Mouse (Mus musculus): ENCODE data around the gene Edem3.

The Edem3 gene

GRCm38 (mm10) chr1:151754881-151755659 lies at the start of gene Edem3:
Gene Edem3 (plus strand): TSS chr1:151755371.
- peak; percentile 100 for DNase-seq (ENCODE audit: low read depth, low spot score)

- DNase-seq (ENCODE audit: low read depth, low spot score): peak; percentile 85
Observed at GRCm38 (mm10) chr1:151705723-151706396, 49.3 kb upstream of the Edem3 start.

- no peak for DNase-seq (ENCODE audit: low read depth, low spot score)
Observed at GRCm38 (mm10) chr1:151706397-151706752, 48.8 kb upstream of the Edem3 start.

- no peak for DNase-seq (ENCODE audit: low read depth, low spot score)
Observed at GRCm38 (mm10) chr1:151708966-151709733, 46.0 kb upstream of the Edem3 start.

DNA sequence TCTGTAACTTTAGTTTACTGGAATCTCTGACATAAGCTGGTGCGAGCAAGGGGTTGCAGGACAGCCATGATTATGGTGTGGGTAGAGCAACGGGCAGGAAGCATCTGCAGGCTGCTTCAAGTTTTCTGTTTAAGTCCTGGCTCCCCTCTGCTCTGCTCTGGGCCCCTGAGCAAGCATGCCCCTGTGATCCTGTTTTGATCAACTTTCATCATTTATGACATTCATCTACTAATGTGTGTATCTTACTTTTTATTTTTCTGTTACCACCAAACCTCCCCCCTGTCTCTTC lies 45.5 kb upstream of the Edem3 start:
- no peak for DNase-seq (ENCODE audit: low read depth, low spot score)

DNA sequence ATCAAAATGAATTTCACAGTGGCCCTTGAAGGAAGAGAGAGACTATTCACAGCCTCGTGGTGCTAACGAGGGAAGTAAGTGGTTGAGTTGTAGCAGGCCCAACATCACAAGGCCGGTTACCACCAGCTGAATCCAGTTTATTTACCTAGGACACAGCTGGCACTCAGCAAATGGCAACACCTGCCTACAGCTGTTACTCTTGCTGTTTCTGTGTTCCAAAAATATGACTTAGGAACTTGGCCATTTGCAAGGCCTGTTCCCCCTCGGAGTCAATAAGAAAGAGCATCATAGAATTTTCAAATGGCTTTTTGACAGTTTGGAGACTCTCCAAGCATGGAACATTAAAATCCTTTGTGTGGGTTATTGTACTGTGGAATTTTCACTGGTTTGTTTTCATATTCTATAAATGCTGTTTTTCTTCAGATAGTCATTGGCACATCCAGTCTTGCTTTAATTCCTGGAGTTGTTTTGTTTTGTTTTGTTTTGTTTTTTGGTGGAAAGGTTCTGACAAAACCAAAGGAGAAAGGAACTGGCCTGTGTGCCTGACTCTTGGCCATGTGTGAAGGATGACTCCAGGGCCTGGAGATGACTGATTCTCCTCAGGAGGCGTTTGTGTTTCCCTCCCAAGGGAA lies 44.6 kb upstream of the Edem3 start:
- DNase-seq (ENCODE audit: low read depth, low spot score): no peak

- DNase-seq (ENCODE audit: low read depth, low spot score): no peak
Observed at GRCm38 (mm10) chr1:151711062-151711461, 44.1 kb upstream of the Edem3 start.

DNA sequence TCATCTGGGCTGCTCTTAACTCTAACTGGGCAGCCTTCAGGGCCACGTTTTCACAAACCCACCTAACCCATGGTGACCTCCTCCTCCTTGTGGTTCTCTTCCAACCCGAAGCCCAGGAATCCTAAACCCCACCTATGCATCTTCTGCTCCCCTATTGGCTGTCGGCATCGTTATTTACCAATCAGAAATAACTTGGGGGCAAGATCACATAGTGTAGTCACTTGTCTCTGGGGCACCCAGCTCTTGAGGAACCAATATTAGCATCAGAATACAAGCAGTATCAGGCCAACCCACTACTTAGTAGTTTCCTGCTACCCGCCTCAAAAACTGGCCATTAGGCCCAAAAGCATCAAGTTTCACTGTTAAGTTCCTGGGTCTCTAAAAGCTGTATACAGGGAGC lies 42.5 kb upstream of the Edem3 start:
- peak; percentile 95 for DNase-seq (ENCODE audit: low read depth, low spot score)

- DNase-seq (ENCODE audit: low read depth, low spot score): no peak
Observed at GRCm38 (mm10) chr1:151713622-151714021, 41.5 kb upstream of the Edem3 start.

DNA sequence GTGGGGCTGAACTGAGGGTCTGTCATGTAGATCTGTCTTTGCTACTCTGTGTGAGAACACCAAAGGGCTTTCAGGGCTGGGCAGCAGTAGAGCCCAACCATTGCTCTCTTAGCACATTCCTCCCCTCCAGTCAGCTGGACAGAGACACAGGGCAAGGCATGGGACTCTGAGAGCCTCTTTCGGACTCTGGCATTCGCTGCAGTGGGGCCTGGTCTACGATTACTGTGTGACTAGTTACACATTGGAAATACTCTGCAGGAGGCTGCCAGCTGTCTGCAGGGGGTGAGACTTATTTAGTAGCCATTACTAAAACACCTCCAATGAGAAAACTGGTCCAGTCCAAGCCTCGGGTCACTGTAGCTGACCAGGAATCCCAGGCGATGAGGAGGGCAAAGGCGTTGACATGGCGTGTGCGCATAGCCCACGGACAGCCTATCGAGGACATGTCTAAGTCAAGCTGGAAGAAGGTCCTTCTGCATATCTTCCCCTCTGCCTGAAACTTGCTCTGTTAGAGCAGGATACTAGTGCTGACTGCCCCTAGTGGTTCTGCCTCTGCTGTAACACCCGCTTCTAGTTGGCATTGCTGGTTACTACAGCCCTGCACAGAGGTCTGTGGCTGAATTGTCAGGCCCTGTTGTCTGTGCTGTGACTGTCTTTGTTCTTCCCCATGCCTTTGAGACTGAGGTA lies 39.0 kb upstream of the Edem3 start:
- DNase-seq (ENCODE audit: low read depth, low spot score): peak; percentile 68

- no peak for DNase-seq (ENCODE audit: low read depth, low spot score)
Observed at GRCm38 (mm10) chr1:151717624-151718023, 37.5 kb upstream of the Edem3 start.

GRCm38 (mm10) chr1:151718575-151718974 lies 36.6 kb upstream of the Edem3 start:
- no peak for DNase-seq (ENCODE audit: low read depth, low spot score)

DNA sequence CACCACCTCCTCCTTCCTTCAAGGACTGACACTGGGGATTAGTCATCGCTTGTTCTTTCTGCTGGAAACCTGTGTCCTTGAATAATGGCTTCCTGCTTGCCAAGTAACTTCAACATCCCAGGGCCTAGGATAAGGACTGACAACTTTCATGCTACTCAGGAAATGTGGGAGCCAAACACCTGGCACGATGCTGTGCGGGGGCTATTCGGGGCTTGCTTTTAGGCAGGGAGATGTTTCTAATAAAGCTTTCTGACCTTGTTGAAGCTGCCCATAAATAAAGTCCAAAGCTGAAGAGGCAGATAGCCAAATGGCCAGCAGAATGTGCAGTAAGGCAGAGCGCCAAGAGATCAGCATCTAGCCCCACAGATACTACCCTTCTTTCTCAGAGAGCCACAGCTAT lies 35.3 kb upstream of the Edem3 start:
- no peak for DNase-seq (ENCODE audit: low read depth, low spot score)

DNA sequence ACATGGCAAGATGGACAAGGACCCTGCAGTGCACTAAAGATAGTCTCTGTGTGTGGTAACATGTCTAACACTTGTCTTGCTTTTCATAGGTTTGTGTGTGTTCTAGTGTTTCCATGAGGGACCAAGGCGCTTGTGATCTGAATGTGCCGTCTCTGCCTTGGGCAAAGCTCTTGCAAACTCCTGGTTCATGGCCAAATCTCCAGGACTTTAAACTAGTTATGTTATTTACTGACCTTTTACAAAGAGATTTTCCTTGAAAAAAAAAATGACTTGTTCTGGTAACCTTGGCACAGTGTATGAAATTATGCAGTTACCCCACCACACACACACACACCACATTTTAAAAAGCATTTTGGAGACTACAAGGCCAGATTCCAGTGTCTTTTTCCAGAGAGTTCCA lies 34.6 kb upstream of the Edem3 start:
- DNase-seq (ENCODE audit: low read depth, low spot score): no peak

DNA sequence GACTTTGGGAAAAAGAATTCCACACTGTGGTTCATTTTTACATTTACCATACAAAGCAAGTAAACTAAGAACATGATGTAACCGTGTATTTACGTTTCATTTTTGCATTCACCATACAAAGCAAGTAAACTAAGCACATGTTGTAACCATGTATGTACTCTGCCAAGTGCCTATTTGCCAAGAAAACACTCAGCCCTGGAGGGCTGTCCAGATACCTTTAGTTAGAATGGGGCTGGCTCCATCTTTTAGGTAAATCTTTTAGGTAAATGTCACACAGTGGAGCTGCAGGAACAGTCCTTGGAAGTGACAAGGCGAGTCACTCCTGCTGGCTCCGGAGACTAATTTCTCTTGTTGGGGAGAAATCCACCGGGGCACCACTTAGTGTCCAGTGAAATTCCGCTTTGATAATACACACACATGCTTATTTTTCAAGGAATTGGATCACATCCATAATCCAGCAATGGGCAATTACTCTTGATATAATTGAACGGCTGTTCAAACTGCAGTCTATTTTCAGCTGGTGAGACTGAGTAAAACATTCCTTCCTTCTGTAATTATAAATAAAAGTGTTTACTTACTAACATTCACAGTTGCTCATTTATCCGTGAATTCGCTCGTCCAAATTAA lies 33.7 kb upstream of the Edem3 start:
- DNase-seq (ENCODE audit: low read depth, low spot score): no peak

GRCm38 (mm10) chr1:151723771-151724170 lies 31.4 kb upstream of the Edem3 start:
- no peak for DNase-seq (ENCODE audit: low read depth, low spot score)

DNA sequence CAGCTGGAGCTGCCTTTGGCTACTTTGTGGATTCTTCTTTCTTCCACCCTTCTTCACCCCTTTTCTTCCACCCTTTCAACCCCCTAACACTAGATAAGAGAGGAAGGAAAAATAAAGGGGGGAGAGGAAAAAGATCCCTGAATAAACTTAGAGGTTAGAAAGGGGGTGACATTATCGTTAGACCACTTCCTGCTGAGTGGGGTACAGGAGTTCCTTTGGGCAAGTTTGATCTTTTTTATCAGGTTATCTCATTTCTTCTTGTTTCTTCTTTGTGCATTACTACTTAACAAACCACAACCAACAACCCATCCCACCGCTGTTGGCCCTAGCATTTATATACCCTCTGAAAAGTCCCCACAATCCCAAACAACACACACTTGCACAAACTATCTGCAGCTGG lies 29.6 kb upstream of the Edem3 start:
- no peak for DNase-seq (ENCODE audit: low read depth, low spot score)

- DNase-seq (ENCODE audit: low read depth, low spot score): no peak
Observed at GRCm38 (mm10) chr1:151726358-151726757, 28.8 kb upstream of the Edem3 start.

GRCm38 (mm10) chr1:151728141-151728540 lies 27.0 kb upstream of the Edem3 start:
- DNase-seq (ENCODE audit: low read depth, low spot score): no peak

GRCm38 (mm10) chr1:151737146-151737545 lies 18.0 kb upstream of the Edem3 start:
- peak; percentile 64 for DNase-seq (ENCODE audit: low read depth, low spot score)

- no peak for DNase-seq (ENCODE audit: low read depth, low spot score)
Observed at GRCm38 (mm10) chr1:151741199-151741621, 14.0 kb upstream of the Edem3 start.

Measured in ES-CJ7 (cell line).